Mouse (Mus musculus): ENCODE measurements around the gene Acrv1.

- TF ChIP-seq CTCF (IDR thresholded peaks at IDR 0.05; ENCODE audit: borderline replicate concordance, insufficient read depth, low read depth, low read length) (no peak), POLR2A (IDR thresholded peaks at IDR 0.05; ENCODE audit: borderline replicate concordance, insufficient read depth, low read length) (no peak)
Measured at GRCm38 (mm10) chr9:36692920-36693319, at the start of gene Acrv1.
